Mouse (Mus musculus): ENCODE results near the gene Cmtm1. TPM values are rescaled to one million over a fixed set of nuclear protein-coding genes. Genes with fewer than 3 reads are reported as not detected.

Gene Cmtm1
- not detected in 2 replicates for polyA plus RNA-seq (2012; ENCODE audit: low replicate concordance)

GRCm38 (mm10) chr8:104309441-104310155 lies at the start of gene Cmtm1, which contains the start of gene Gm45711:
TSS of gene Cmtm1 (minus strand) at chr8:104310145.
TSS of gene Gm45711 (minus strand) at chr8:104310081.

GRCm38 (mm10) chr8:104339229-104339982 lies 29.5 kb upstream of the Cmtm1 start, which contains the start of gene Cmtm3:
TSS of gene Cmtm3 (plus strand) at chr8:104339410.

GRCm38 (mm10) chr8:104321930-104322329 lies 12.0 kb upstream of the Cmtm1 start, which contains the start of gene Cmtm2b:
TSS of gene Cmtm2b (plus strand) at chr8:104322230.

GRCm38 (mm10) chr8:104321267-104321666 lies 11.3 kb upstream of the Cmtm1 start, which contains the start of gene Gm11020:
TSS of gene Gm11020 (plus strand) at chr8:104321567.

DNA sequence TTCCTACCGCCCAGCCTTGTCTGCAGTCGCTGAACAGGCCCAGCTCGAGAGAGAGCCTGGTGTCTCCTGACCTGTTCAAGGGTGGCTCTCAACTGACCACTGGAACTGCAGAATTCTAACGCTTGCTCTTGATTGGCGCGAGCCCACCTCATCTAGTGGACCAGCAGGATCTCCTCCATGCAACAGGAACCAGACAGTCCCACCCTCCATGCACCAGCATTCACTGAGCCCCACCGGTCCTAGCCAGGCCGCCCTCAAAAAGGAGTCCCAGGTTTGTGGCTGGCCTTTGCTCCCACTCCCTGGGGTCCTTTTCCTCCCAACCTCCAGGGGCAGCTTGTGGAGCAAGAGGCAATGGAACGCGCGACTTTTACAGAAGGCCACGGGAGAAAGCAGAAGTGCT lies 16.9 kb downstream of the Cmtm1 start, which contains the start of gene Cmtm2a:
Cmtm2a (minus strand) TSS at position 101 of the 400 bp plus-strand sequence.

DNA sequence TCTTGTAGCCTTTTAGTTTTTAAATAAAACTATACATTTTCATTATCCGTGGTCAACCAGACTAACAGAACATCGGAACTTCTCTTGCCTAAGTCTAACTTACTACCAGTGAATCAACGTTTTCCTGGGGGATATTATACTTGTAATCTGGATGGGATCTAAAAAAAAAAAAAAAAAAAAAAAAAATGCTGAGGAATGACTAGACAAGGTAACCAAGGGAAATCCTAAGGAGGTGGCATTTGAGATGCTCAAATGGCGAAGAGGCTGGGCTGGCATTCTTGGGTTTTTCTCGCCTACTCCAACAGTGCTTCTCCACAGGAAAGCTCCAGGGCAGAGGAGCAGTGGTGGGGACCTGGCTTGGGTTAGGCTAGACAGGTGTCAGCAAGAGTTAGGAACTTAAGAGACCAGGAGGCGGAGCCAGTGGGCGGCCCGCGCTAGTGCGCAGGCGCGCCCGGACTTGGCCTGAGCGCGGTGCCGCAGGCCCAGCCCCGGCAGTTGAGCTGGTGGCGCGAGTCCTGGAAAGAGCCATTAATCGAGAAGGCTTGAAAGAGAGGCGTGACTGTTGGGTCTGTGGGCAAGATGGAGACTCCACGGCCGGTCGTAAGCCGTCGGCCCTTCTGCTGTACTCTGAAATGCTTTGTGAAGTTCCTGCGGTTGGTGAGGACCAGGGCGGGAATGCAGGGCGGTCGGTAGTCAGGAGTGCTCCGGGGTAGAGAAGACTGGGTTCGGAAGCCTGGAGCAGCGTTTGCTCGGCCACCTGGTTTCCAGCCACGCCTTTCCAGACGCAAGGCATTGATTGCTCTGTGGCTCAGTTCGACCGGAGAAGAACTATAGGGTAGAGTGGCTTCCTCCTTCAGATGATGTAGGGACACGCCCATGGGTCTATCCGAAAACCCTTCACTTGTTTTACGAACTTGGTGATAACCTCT lies 59.2 kb downstream of the Cmtm1 start, which contains the start of gene Cklf:
Cklf (plus strand) TSS at position 423 of the 929 bp plus-strand sequence.

DNA sequence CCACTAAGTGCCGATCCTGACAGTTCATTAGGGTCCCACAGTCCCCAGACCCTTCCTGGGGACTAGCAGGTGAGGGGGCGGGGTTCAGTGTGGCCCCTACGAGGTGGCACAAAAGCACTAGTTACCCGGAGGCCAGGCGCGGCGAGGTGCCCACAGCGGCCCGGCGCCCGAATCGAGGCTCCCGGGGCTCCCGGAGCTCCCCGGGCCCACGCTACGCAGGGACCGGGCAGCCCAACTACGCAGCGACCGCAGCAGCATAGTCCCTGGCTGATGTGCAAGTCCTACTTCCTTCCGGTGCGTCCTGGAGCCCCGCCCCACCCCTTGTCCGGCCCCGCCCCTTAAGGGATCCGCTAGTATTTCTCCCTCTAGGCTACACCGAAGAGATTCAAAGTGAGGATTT lies 61.7 kb downstream of the Cmtm1 start, which contains the start of gene Tk2:
Tk2 (minus strand) TSS at position 283 of the 400 bp plus-strand sequence.

Other genes with a start within 250 kb of the Cmtm1 start
- 1.9 and 9.4 TPM in 2 replicates for gene Cdh5, start 208.5 kb downstream of the Cmtm1 start, polyA plus RNA-seq (2012; ENCODE audit: low replicate concordance)
- 0.44 TPM in 1 of 2 replicates, not detected in the other for gene Bean1, start 139.7 kb downstream of the Cmtm1 start, polyA plus RNA-seq (2012; ENCODE audit: low replicate concordance)
- gene Tk2, start 61.6 kb downstream of the Cmtm1 start, polyA plus RNA-seq (2012; ENCODE audit: low replicate concordance): 16.7 and 27.9 TPM in 2 replicates
- 2.6 and 4.6 TPM in 2 replicates for gene Cklf, start 59.3 kb downstream of the Cmtm1 start, polyA plus RNA-seq (2012; ENCODE audit: low replicate concordance)
- not detected in 2 replicates for gene Cmtm2a, start 17.0 kb downstream of the Cmtm1 start, polyA plus RNA-seq (2012; ENCODE audit: low replicate concordance)
- not detected in 2 replicates for gene Gm45711, start 64 bp downstream of the Cmtm1 start, polyA plus RNA-seq (2012; ENCODE audit: low replicate concordance)
- gene Gm11020, start 11.4 kb upstream of the Cmtm1 start, polyA plus RNA-seq (2012; ENCODE audit: low replicate concordance): not detected in 2 replicates
- not detected in 2 replicates for gene Cmtm2b, start 12.1 kb upstream of the Cmtm1 start, polyA plus RNA-seq (2012; ENCODE audit: low replicate concordance)
- gene Cmtm3, start 29.3 kb upstream of the Cmtm1 start, polyA plus RNA-seq (2012; ENCODE audit: low replicate concordance): 16.1 and 29.9 TPM in 2 replicates
- gene Cmtm4, start 85.7 kb upstream of the Cmtm1 start, polyA plus RNA-seq (2012; ENCODE audit: low replicate concordance): 1.3 and 1.4 TPM in 2 replicates
- 18.9 and 20.9 TPM in 2 replicates for gene Dync1li2, start 132.9 kb upstream of the Cmtm1 start, polyA plus RNA-seq (2012; ENCODE audit: low replicate concordance)
- gene Terb1, start 199.8 kb upstream of the Cmtm1 start, polyA plus RNA-seq (2012; ENCODE audit: low replicate concordance): 0.30 TPM in 1 of 2 replicates, not detected in the other
- 0.36 and 11.5 TPM in 2 replicates for gene Nae1, start 224.5 kb upstream of the Cmtm1 start, polyA plus RNA-seq (2012; ENCODE audit: low replicate concordance)
- 25.6 and 116 TPM in 2 replicates for gene Car7, start 224.5 kb upstream of the Cmtm1 start, polyA plus RNA-seq (2012; ENCODE audit: low replicate concordance)

All from leukemia stem cell, adult 10-12 weeks (primary cell).